Mouse (Mus musculus): ENCODE measurements around the gene Scrn3. TPM values are rescaled to one million over a fixed set of nuclear protein-coding genes. Genes with fewer than 3 reads are reported as not detected.

The Scrn3 gene
- polyA plus RNA-seq (2015; fragmentation: Illumina TruSeq; extraction: RNeasy Lipid Tissue Mini Kit (QIAGEN cat#74804); ENCODE audit: insufficient read depth, low read depth, low replicate concordance): 4.2 TPM

GRCm38 (mm10) chr2:73312152-73313116, at the start of gene Scrn3, which contains the start of gene Cir1:
TSS of gene Scrn3 (plus strand) at chr2:73312601.
TSS of gene Cir1 (minus strand) at chr2:73312701.

GRCm38 (mm10) chr2:73271459-73272161, 40.8 kb upstream of the Scrn3 start, which contains the start of gene Sp9:
TSS of gene Sp9 (plus strand) at chr2:73271925.

GRCm38 (mm10) chr2:73386356-73387046, 74.1 kb downstream of the Scrn3 start, which contains the start of gene Gpr155:
TSS of gene Gpr155 (minus strand) at chr2:73386572.

Other genes starting within 250 kb of the Scrn3 start
- gene Ola1, start 93.7 kb upstream of the Scrn3 start, polyA plus RNA-seq (2015; fragmentation: Illumina TruSeq; extraction: RNeasy Lipid Tissue Mini Kit (QIAGEN cat#74804); ENCODE audit: insufficient read depth, low read depth, low replicate concordance): 8.9 TPM
- gene Sp9, start 40.7 kb upstream of the Scrn3 start, polyA plus RNA-seq (2015; fragmentation: Illumina TruSeq; extraction: RNeasy Lipid Tissue Mini Kit (QIAGEN cat#74804); ENCODE audit: insufficient read depth, low read depth, low replicate concordance): not detected
- gene Cir1, start 100 bp downstream of the Scrn3 start, polyA plus RNA-seq (2015; fragmentation: Illumina TruSeq; extraction: RNeasy Lipid Tissue Mini Kit (QIAGEN cat#74804); ENCODE audit: insufficient read depth, low read depth, low replicate concordance): 6.0 TPM
- 0.50 TPM for gene Gpr155, start 74.0 kb downstream of the Scrn3 start, polyA plus RNA-seq (2015; fragmentation: Illumina TruSeq; extraction: RNeasy Lipid Tissue Mini Kit (QIAGEN cat#74804); ENCODE audit: insufficient read depth, low read depth, low replicate concordance)
- gene Wipf1, start 217.1 kb downstream of the Scrn3 start, polyA plus RNA-seq (2015; fragmentation: Illumina TruSeq; extraction: RNeasy Lipid Tissue Mini Kit (QIAGEN cat#74804); ENCODE audit: insufficient read depth, low read depth, low replicate concordance): 3.7 TPM